Mouse (Mus musculus): Measurements from ENCODE around the gene Pim3. TPM values are rescaled to one million over a fixed set of nuclear protein-coding genes. Genes with fewer than 3 reads are reported as not detected.
A peak's percentile ranks its signal among the peaks of the same experiment; 100 is the strongest.

The Pim3 gene
- polyA plus RNA-seq, 1 experiment from 2014 or later, result 61.4 TPM

DNA sequence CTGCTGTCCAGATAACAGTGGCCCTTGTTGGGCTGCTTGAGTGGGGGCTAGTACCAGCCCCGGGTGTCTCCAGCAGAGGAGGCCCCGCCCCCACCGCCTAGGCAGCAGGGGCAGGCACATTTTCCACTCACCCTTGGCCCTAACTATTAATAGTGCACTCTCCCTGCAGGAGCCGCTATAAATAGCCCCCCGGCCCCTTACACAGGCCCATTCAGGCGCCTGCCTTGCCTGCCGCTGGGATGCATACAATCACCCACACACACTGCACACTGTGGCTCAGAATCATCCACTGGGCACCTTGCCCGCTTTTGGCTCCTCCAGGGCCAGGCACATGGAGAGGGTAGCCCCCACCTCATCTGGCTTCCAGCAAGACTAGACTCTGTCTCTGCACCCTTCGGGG lies 22.7 kb upstream of the Pim3 start:
- 7% methylated on average over 9 of the region's 9 CpGs for WGBS
- Histone ChIP-seq H3K4me3 (no peak overlapping the region), H3K9ac (0 out of 2 replicates have a peak overlapping the region, but pooled peaks have one; percentile 21), H3K4me1 (replicated peaks) (peaks cover 62% of the 10 kb centered on the region), H3K36me3 (no peaks in the 10 kb centered on the region), H3K4me2 (peak overlapping the region; percentile 39), H3K9me3 (replicated peaks) (no peaks in the 10 kb centered on the region), H3K27me3 (no peaks in the 10 kb centered on the region), H3K27ac (peak overlapping the region; percentile 92)
- ATAC-seq (replicated peaks; ENCODE audit: insufficient number of reproducible peaks, insufficient read depth, low FRiP score, low read depth), result peak; percentile 93

- Histone ChIP-seq H3K36me3 (no peaks in the 10 kb centered on the region), H3K27ac (peak overlapping the region; percentile 92), H3K4me2 (peak overlapping the region; percentile 39; the same call in 1 of the 2 replicates), H3K4me3 (no peak overlapping the region), H3K9ac (0 out of 2 replicates have a peak overlapping the region, but pooled peaks have one; percentile 21), H3K27me3 (no peaks in the 10 kb centered on the region), H3K9me3 (replicated peaks) (no peaks in the 10 kb centered on the region), H3K4me1 (replicated peaks) (peaks cover 62% of the 10 kb centered on the region)
- WGBS, result 46% methylated on average over 10 of the region's 10 CpGs
- ATAC-seq (replicated peaks; ENCODE audit: insufficient number of reproducible peaks, insufficient read depth, low FRiP score, low read depth), result no peak
Measured at GRCm38 (mm10) chr15:88840126-88840525, 21.9 kb upstream of the Pim3 start.

DNA sequence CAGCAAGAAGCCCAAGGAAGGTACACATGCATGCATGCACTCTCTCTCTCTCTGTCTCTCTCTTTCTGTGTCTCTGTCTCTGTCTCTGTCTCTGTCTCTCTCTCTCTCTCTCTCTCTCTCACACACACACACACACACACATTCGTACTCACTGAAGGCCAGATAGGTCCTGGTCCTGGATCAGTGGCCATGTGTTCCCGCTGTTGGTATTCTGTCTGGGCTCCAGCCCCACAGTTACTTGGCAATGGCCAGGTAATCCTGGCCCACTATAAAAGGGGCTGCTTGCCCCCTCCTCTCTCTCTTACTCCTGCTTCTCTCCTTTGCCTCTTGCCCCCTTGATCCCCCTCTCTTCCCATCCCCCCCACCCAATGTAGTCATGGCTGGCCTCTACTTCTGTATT lies 20.8 kb upstream of the Pim3 start:
- Histone ChIP-seq H3K4me1 (replicated peaks) (peaks cover 61% of the 10 kb centered on the region), H3K4me3 (no peak overlapping the region), H3K9me3 (replicated peaks) (no peaks in the 10 kb centered on the region), H3K9ac (no peak overlapping the region), H3K36me3 (no peaks in the 10 kb centered on the region), H3K27me3 (no peaks in the 10 kb centered on the region), H3K27ac (no peak overlapping the region), H3K4me2 (no peak overlapping the region)
- ATAC-seq (replicated peaks; ENCODE audit: insufficient number of reproducible peaks, insufficient read depth, low FRiP score, low read depth), result no peak
- 100% methylated on average over 2 of the region's 2 CpGs for WGBS

DNA sequence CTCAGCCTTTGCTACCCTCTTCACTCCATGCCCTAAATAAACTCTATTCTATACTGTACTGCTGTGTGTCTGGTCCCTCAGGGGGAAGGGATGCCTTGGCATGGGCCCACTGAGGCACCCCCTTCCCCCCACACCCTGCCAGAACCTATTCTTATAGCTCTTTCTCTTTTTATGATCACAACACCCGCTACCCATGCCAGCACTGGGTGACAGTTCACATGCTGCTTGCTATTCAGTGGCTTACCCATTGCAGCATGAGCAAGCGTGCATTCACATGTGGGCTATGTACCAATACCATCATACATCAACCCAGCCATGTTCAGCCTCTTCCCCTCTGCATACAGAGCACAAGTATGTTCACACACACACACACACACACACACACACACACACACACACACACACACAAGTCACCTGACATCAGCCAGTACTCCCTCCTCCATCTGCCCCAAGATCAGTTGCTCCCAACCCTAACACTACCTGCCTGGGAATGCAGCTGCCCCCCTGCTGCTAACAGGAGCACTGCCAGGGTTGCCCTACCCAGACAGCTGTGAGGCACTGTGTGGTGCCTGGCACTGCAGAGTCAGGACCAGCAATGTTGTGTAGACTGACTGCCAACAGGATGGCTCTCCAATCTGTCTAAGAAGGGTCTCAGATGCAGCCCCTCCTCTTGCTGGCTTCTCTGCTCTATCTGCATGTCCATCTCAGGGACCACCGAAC lies 20.2 kb upstream of the Pim3 start:
- Histone ChIP-seq H3K27ac (no peak overlapping the region), H3K27me3 (no peaks in the 10 kb centered on the region), H3K4me2 (no peak overlapping the region), H3K4me1 (replicated peaks) (peaks cover 55% of the 10 kb centered on the region), H3K36me3 (no peaks in the 10 kb centered on the region), H3K9ac (no peak overlapping the region), H3K4me3 (no peak overlapping the region), H3K9me3 (replicated peaks) (no peaks in the 10 kb centered on the region)
- WGBS, result 92% methylated on average over 3 of the region's 3 CpGs
- no peak for ATAC-seq (replicated peaks; ENCODE audit: insufficient number of reproducible peaks, insufficient read depth, low FRiP score, low read depth)

DNA sequence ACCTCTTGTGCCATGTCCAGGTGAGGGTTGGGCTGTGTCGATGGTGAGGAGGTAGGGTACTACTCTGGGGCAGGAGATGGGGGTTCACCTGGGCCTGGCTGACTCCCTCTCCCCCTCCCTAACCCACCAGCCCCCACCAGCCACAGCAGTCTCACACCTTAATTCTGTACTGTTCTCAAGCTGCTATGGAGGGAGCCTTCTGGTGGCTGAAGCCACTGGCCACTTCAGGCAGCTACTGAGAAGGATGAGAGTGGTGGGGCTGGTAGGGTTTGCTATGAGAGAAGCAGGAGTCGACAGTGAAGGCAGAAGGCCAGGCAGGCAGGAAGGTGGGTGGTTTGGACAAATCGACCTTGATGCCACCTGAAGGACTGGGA lies 19.7 kb upstream of the Pim3 start:
- no peak overlapping the region for H3K9ac ChIP-seq
- no peak for ATAC-seq (replicated peaks; ENCODE audit: insufficient number of reproducible peaks, insufficient read depth, low FRiP score, low read depth)
- no peaks in the 10 kb centered on the region for H3K36me3 ChIP-seq
- 50% methylated on average over 3 of the region's 3 CpGs for WGBS
- peaks cover 51% of the 10 kb centered on the region for H3K4me1 ChIP-seq (replicated peaks)
- H3K4me2 ChIP-seq, result no peak overlapping the region
- no peaks in the 10 kb centered on the region for H3K9me3 ChIP-seq (replicated peaks)
- H3K27me3 ChIP-seq, result no peaks in the 10 kb centered on the region
- H3K4me3 ChIP-seq, result no peak overlapping the region
- no peak overlapping the region for H3K27ac ChIP-seq

DNA sequence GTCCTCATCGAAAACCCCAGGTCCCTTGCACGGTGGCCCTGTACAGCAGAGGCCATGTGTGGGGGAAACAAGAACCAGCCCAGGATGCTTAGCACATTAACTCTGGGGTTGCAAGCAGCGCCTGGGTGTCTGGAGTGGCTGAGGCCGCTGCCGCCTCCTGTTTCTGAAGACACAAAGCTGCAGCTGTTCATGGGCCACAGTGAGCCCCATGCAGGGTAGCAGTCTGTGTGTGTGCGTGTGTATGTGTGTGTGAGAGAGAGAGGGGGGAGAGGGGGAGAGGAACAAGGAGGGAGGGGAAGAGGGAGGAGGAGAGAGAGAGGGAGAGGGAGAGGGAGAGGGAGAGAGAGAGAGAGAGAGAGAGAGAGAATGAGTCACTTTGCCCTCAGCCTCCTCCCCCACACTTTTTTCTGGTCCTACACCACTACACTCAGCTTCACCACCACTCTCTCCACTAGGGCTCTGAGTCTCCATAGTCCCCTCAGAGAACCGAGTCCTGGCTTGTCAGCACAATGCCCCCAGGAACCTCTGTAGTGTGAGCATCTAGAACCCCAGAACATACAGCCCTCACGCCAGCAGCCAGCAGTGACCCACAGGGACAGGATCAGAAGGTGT lies 18.4 kb upstream of the Pim3 start:
- Histone ChIP-seq H3K27me3 (no peaks in the 10 kb centered on the region), H3K27ac (no peak overlapping the region), H3K4me2 (no peak overlapping the region), H3K36me3 (no peaks in the 10 kb centered on the region), H3K9me3 (replicated peaks) (no peaks in the 10 kb centered on the region), H3K9ac (no peak overlapping the region), H3K4me1 (replicated peaks) (peaks cover 42% of the 10 kb centered on the region), H3K4me3 (no peak overlapping the region)
- 33% methylated on average over 8 of the region's 8 CpGs for WGBS
- ATAC-seq (replicated peaks; ENCODE audit: insufficient number of reproducible peaks, insufficient read depth, low FRiP score, low read depth), result no peak

DNA sequence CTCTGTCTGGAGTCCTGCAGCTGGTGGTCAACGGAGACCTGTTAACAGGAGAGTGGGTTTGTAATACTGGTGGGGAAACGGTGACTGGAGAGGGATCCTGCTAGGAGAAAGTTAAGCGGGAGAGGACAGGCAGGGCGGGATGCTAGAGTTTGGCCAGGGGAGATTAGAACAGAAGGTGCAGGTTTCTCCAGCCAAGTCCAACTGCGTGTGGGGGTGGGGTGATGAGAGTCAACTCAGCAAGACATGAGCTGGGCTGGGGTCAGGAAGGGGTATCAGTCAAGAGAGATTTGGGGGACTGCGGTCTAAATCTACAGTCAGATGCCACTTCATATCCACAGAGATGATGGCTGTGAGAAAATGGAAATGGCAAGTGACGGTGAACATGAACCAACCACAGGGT lies 17.0 kb upstream of the Pim3 start:
- Histone ChIP-seq H3K27me3 (no peaks in the 10 kb centered on the region), H3K27ac (no peak overlapping the region), H3K4me2 (no peak overlapping the region), H3K4me1 (replicated peaks) (peaks cover 34% of the 10 kb centered on the region), H3K9me3 (replicated peaks) (no peaks in the 10 kb centered on the region), H3K9ac (no peak overlapping the region), H3K36me3 (no peaks in the 10 kb centered on the region), H3K4me3 (no peak overlapping the region)
- ATAC-seq (replicated peaks; ENCODE audit: insufficient number of reproducible peaks, insufficient read depth, low FRiP score, low read depth), result no peak
- 86% methylated on average over 7 of the region's 7 CpGs for WGBS

- H3K4me2 ChIP-seq, result no peak overlapping the region
- H3K27ac ChIP-seq, result no peak overlapping the region
- no peak overlapping the region for H3K4me3 ChIP-seq
- no peaks in the 10 kb centered on the region for H3K27me3 ChIP-seq
- WGBS, result 96% methylated on average over 1 of the region's 1 CpGs
- H3K36me3 ChIP-seq, result no peaks in the 10 kb centered on the region
- H3K4me1 ChIP-seq (replicated peaks), result peaks cover 23% of the 10 kb centered on the region
- no peak overlapping the region for H3K9ac ChIP-seq
- ATAC-seq (replicated peaks; ENCODE audit: insufficient number of reproducible peaks, insufficient read depth, low FRiP score, low read depth), result no peak
- no peaks in the 10 kb centered on the region for H3K9me3 ChIP-seq (replicated peaks)
Measured at GRCm38 (mm10) chr15:88848661-88849060, 13.3 kb upstream of the Pim3 start.

- ATAC-seq (replicated peaks; ENCODE audit: insufficient number of reproducible peaks, insufficient read depth, low FRiP score, low read depth), result no peak
- no peak overlapping the region for H3K9ac ChIP-seq
- H3K9me3 ChIP-seq (replicated peaks), result no peaks in the 10 kb centered on the region
- 95% methylated on average over 2 of the region's 2 CpGs for WGBS
- no peak overlapping the region for H3K4me3 ChIP-seq
- H3K27me3 ChIP-seq, result no peaks in the 10 kb centered on the region
- no peak overlapping the region for H3K4me2 ChIP-seq
- peaks cover 28% of the 10 kb centered on the region for H3K4me1 ChIP-seq (replicated peaks)
- H3K36me3 ChIP-seq, result no peaks in the 10 kb centered on the region
- peak overlapping the region; percentile 83 for H3K27ac ChIP-seq
Measured at GRCm38 (mm10) chr15:88849621-88850020, 12.4 kb upstream of the Pim3 start.

DNA sequence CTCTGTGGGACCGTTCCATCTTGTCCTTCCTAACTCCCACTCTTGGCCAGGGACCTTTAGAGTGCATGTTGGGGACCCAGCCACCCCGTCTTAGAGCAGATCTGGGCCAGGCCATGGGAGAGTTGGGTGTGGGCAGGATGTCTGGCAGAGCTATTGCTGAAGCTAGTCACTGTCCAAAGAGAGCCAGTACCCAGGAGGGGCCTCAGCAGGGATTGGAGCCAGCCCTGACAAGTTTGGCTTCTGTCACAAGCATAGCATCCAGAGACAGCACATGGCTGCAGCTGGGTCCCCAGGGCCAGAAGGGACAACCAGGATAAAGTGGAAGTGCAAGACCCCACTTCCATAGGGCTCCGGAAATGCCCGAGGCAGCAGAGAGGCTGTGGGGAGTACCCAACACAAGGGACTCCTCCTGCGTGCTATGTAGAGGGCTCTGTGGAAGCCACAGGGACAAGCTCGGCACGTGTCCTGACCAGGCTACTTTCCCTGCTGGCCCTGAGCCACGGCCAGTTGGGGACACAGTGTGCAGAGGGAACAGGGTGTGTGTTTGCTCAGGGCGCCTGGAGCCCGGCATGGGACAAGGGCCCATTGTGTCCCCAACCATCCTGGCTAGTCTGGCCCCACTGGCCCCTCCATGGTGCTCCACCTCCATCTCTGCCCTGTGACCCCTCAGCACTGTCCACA lies 11.7 kb upstream of the Pim3 start:
- H3K9me3 ChIP-seq (replicated peaks), result no peaks in the 10 kb centered on the region
- peak overlapping the region; percentile 18; the same call in 1 of the 2 replicates for H3K4me2 ChIP-seq
- WGBS, result 29% methylated on average over 10 of the region's 10 CpGs
- H3K27ac ChIP-seq, result peak overlapping the region; percentile 83
- peak overlapping the region; percentile 36 for H3K9ac ChIP-seq
- H3K4me1 ChIP-seq (replicated peaks), result peaks cover 35% of the 10 kb centered on the region
- 0 out of 2 replicates have a peak overlapping the region, but pooled peaks have one; percentile 3 for H3K4me3 ChIP-seq
- H3K36me3 ChIP-seq, result no peaks in the 10 kb centered on the region
- no peaks in the 10 kb centered on the region for H3K27me3 ChIP-seq
- ATAC-seq (replicated peaks; ENCODE audit: insufficient number of reproducible peaks, insufficient read depth, low FRiP score, low read depth), result peak; percentile 83

DNA sequence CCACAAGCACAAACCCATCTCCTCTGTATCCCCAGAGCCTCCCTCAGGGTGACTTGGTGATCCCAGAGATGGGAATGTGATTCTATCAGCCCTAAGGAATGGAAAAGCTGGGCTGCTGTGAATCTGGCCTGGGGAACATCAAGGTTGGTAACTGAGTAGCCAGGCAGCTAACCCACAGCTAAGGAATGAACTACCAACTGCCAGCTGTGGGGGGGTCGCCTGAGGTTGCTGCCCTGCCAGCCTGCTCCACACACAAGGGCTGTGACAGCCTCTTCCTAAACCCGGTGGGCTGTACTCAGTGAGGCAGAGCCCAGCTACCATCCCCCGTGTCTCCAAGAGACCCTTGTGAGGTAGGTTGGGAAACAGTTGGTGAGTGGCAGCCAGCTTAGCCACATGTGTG lies 10.9 kb upstream of the Pim3 start:
- Histone ChIP-seq H3K4me2 (no peak overlapping the region), H3K27ac (peak overlapping the region; percentile 83), H3K9me3 (replicated peaks) (no peaks in the 10 kb centered on the region), H3K36me3 (no peaks in the 10 kb centered on the region), H3K9ac (no peak overlapping the region), H3K4me3 (no peak overlapping the region), H3K27me3 (no peaks in the 10 kb centered on the region), H3K4me1 (replicated peaks) (peaks cover 43% of the 10 kb centered on the region)
- ATAC-seq (replicated peaks; ENCODE audit: insufficient number of reproducible peaks, insufficient read depth, low FRiP score, low read depth), result no peak
- 62% methylated on average over 3 of the region's 3 CpGs for WGBS
